Mouse (Mus musculus) embryonic facial prominence, embryonic 15.5 days (tissue): ENCODE results near the gene Zfp385c. TPM values are rescaled to one million over a fixed set of nuclear protein-coding genes. Genes with fewer than 3 reads are reported as not detected.

ENCODE experiments used
- ATAC-seq: fragments of 200-750 bp; cut with Nextera tagmentation; 2 replicates; pipeline ENCODE4 v1.8.0; 2017; ENCODE audit warnings: low read depth, moderate TSS enrichment; ENCODE audit not compliant: insufficient number of reproducible peaks, low FRiP score, low TSS enrichment
- H3K27ac ChIP-seq: fragments of 300-500 bp; sonication (generic); replicated peaks from 2 replicates; pipeline ENCODE4 v1.5.1; 2015; ENCODE audit warnings: mild to moderate bottlenecking, inconsistent platforms
- H3K27me3 ChIP-seq: fragments of 300-500 bp; sonication (generic); 2 replicates; pipeline ENCODE4 v1.6.1; 2015; ENCODE audit warnings: inconsistent platforms
- H3K36me3 ChIP-seq: fragments of 300-500 bp; sonication (generic); 2 replicates; pipeline ENCODE4 v1.6.1; 2015; ENCODE audit warnings: mild to moderate bottlenecking, inconsistent platforms
- H3K4me1 ChIP-seq: fragments of 300-500 bp; sonication (generic); 2 replicates; pipeline ENCODE4 v1.6.1; 2015; ENCODE audit warnings: inconsistent platforms
- H3K4me2 ChIP-seq: fragments of 300-500 bp; sonication (generic); replicated peaks from 2 replicates; pipeline ENCODE4 v1.6.1; 2015; ENCODE audit warnings: mild to moderate bottlenecking, inconsistent platforms
- H3K4me3 ChIP-seq: fragments of 300-500 bp; sonication (generic); replicated peaks from 2 replicates; pipeline ENCODE4 v1.5.1; 2015; ENCODE audit warnings: mild to moderate bottlenecking, inconsistent platforms
- H3K9ac ChIP-seq: fragments of 300-500 bp; sonication (generic); 2 replicates; pipeline ENCODE4 v1.6.1; 2015; ENCODE audit warnings: inconsistent platforms
- H3K9me3 ChIP-seq: fragments of 300-500 bp; sonication (generic); replicated peaks from 2 replicates; pipeline ENCODE4 v1.6.1; 2016; ENCODE audit warnings: inconsistent platforms
- WGBS: fragments of 180-500 bp; shearing (Covaris S2); methylation state at CpG from one replicate; pipeline ENCODE4 v1.1.7; 2015; 5-methylcytosine and 5-hydroxymethylcytosine counted together
- polyA plus RNA-seq: library from polyadenylated mRNA; unstranded; fragments of >200 nt; fragmentation: Nextera tagmentation; extraction: Ambion mirVana; gene quantifications from 2 replicates; pipeline ENCODE4 v1.2.1, GENCODE M21; 2015

Gene Zfp385c
- polyA plus RNA-seq, 1 experiment from 2014 or later = 3.1 TPM

DNA sequence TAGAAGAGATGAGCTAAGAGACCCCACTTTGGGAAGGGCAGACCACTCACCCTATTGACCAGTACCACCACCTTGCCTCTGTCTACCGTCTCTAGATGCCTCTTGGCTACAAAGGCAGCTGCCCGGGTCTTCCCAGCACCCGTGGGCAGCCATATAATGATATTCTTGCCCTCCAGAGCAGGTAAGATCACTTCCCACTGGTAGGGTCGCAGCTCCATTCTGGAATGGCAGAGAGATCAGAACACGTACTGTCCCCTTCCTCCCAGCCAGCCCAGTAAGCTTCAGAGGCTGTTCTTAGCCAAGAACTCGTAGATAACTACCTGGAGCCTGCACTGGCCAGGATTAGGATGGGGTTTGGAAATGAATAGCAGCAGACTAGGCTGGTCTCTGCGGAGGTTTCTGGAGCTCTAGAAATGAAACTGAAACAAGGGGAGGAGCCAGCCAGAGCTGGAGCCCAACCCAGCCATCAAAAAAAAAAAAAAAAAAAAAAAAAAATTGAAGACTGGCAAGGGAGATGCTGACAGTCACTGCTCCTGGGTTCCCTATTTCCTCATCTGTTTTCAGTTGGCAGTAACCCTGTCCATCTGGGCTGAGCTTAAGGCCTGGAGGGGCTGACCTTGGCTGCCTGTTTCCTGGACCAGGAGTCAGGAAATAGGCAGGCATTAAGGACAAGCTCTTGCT, 11.7 kb upstream of the Zfp385c start, which contains the start of gene Dhx58:
Gene Dhx58 (minus strand): TSS at position 421 of the 681 bp plus-strand sequence.
- Histone ChIP-seq H3K9me3 (no peaks in the 10 kb centered on the region), H3K9ac (no peak within 1 kb of the TSS), H3K4me3 (no peak within 1 kb of the TSS), H3K36me3 (peaks cover 48% of the 10 kb centered on the region), H3K27ac (peak within 1 kb of the TSS; percentile 58), H3K27me3 (no peaks in the 10 kb centered on the region), H3K4me1 (peaks cover 29% of the 10 kb centered on the region), H3K4me2 (0 out of 2 replicates have a peak within 1 kb of the TSS, but pooled peaks have one; percentile 21)
- ATAC-seq = no peak
- WGBS = 59% methylated on average over 7 of the region's 7 CpGs

DNA sequence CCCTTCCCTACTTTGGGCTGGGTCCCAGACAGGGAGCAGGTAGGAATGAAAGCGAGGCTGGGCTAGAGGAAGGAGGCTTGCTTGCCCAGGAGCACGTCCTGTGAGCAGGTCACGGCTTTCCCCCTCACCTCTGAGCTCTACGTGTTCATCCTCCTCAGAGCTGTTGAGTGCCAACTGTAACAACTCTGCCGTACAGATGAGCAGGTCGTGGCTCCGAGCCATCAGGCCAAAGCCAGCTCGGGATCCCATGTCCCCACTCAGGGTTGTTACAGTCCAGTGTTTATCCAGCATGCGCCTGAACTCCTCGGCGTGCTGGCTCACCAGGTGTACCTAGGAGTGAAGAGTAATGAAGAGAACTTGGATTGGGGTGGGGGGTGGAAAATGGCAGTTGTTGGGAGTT, 11.1 kb upstream of the Zfp385c start:
- no peak for ATAC-seq
- H3K4me3 ChIP-seq = no peak overlapping the region
- 68% methylated on average over 11 of the region's 11 CpGs for WGBS
- H3K9ac ChIP-seq = no peak overlapping the region
- peaks cover 29% of the 10 kb centered on the region for H3K4me1 ChIP-seq
- H3K27me3 ChIP-seq = no peaks in the 10 kb centered on the region
- H3K9me3 ChIP-seq = no peaks in the 10 kb centered on the region
- H3K27ac ChIP-seq = no peak overlapping the region
- H3K4me2 ChIP-seq = no peak overlapping the region
- peaks cover 41% of the 10 kb centered on the region for H3K36me3 ChIP-seq

GRCm38 (mm10) chr11:100702906-100703305, 10.7 kb upstream of the Zfp385c start:
- peak overlapping the region; percentile 44 for H3K4me2 ChIP-seq
- no peak overlapping the region for H3K9ac ChIP-seq
- H3K4me3 ChIP-seq = peak overlapping the region; percentile 18; the same call in 1 of the 2 replicates
- H3K36me3 ChIP-seq = peaks cover 37% of the 10 kb centered on the region
- no peaks in the 10 kb centered on the region for H3K27me3 ChIP-seq
- 51% methylated on average over 7 of the region's 7 CpGs for WGBS
- H3K4me1 ChIP-seq = peaks cover 29% of the 10 kb centered on the region
- H3K27ac ChIP-seq = no peak overlapping the region
- H3K9me3 ChIP-seq = no peaks in the 10 kb centered on the region
- 0 out of 2 replicates have a peak, but pooled peaks have one; percentile 9 for ATAC-seq

GRCm38 (mm10) chr11:100702081-100702851, 10.0 kb upstream of the Zfp385c start:
- H3K27me3 ChIP-seq = no peaks in the 10 kb centered on the region
- H3K4me1 ChIP-seq = peaks cover 29% of the 10 kb centered on the region
- no peak overlapping the region for H3K9ac ChIP-seq
- H3K4me3 ChIP-seq = peak overlapping the region; percentile 18; the same call in 1 of the 2 replicates
- no peak overlapping the region for H3K27ac ChIP-seq
- ATAC-seq = no peak
- peaks cover 30% of the 10 kb centered on the region for H3K36me3 ChIP-seq
- no peaks in the 10 kb centered on the region for H3K9me3 ChIP-seq
- H3K4me2 ChIP-seq = peak overlapping the region; percentile 44
- 32% methylated on average over 19 of the region's 19 CpGs for WGBS

- ATAC-seq = no peak
- H3K27me3 ChIP-seq = no peaks in the 10 kb centered on the region
- H3K9me3 ChIP-seq = no peaks in the 10 kb centered on the region
- H3K9ac ChIP-seq = peak overlapping the region; percentile 0; the same call in 1 of the 2 replicates
- peak overlapping the region; percentile 48 for H3K4me2 ChIP-seq
- H3K4me1 ChIP-seq = peaks cover 29% of the 10 kb centered on the region
- 6% methylated on average over 14 of the region's 14 CpGs for WGBS
- no peak overlapping the region for H3K27ac ChIP-seq
- peaks cover 21% of the 10 kb centered on the region for H3K36me3 ChIP-seq
- peak overlapping the region; percentile 32 for H3K4me3 ChIP-seq
These were observed 9.0 kb upstream of the Zfp385c start for GRCm38 (mm10) chr11:100701301-100701700.

DNA sequence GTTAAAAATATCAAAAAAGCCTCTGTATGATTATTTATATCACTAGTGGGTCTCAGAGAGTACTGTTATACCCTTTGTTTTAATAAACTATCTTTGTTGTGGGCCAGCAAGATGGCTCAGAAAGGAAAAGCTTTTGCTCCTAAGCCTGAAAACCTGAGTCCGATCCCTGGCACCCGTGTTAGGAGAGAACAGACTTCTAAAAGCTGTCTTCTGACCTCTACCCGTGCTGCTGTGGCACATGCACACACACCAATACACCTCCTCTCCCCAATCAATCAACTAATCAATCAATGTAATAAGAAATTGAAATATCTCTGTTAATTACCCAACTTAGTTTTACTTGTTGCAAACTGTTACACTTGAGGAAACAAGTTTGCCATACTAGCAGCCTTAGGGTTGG, 8.5 kb upstream of the Zfp385c start:
- Histone ChIP-seq H3K4me3 (peak overlapping the region; percentile 32; the same call in 1 of the 2 replicates), H3K4me2 (no peak overlapping the region)

GRCm38 (mm10) chr11:100697921-100698320, 5.7 kb upstream of the Zfp385c start:
- no peak overlapping the region for H3K4me2 ChIP-seq
- no peak overlapping the region for H3K4me3 ChIP-seq
- H3K9ac ChIP-seq = no peak overlapping the region
- H3K27ac ChIP-seq = no peak overlapping the region
- no peaks in the 10 kb centered on the region for H3K9me3 ChIP-seq
- H3K36me3 ChIP-seq = no peaks in the 10 kb centered on the region
- 0 out of 2 replicates have a peak, but pooled peaks cover 1% of the 10 kb centered on the region for H3K27me3 ChIP-seq
- ATAC-seq = no peak
- peaks cover 18% of the 10 kb centered on the region for H3K4me1 ChIP-seq
- WGBS = 73% methylated on average over 7 of the region's 7 CpGs

More for the DNA sequence above, 8.5 kb upstream of the Zfp385c start:
- H3K36me3 ChIP-seq = peaks cover 15% of the 10 kb centered on the region
- H3K4me1 ChIP-seq = peaks cover 29% of the 10 kb centered on the region
- no peak overlapping the region for H3K9ac ChIP-seq
- WGBS = 71% methylated on average over 3 of the region's 3 CpGs
- no peaks in the 10 kb centered on the region for H3K9me3 ChIP-seq
- ATAC-seq = no peak
- no peak overlapping the region for H3K27ac ChIP-seq
- no peaks in the 10 kb centered on the region for H3K27me3 ChIP-seq

- H3K4me2 ChIP-seq = no peak overlapping the region
- no peaks in the 10 kb centered on the region for H3K9me3 ChIP-seq
- peaks cover 15% of the 10 kb centered on the region for H3K4me1 ChIP-seq
- H3K9ac ChIP-seq = no peak overlapping the region
- 27% methylated on average over 5 of the region's 5 CpGs for WGBS
- H3K27me3 ChIP-seq = peaks cover 11% of the 10 kb centered on the region
- ATAC-seq = no peak
- no peak overlapping the region for H3K4me3 ChIP-seq
- H3K36me3 ChIP-seq = no peaks in the 10 kb centered on the region
- no peak overlapping the region for H3K27ac ChIP-seq
These were observed 2.7 kb upstream of the Zfp385c start for GRCm38 (mm10) chr11:100694926-100695325.

DNA sequence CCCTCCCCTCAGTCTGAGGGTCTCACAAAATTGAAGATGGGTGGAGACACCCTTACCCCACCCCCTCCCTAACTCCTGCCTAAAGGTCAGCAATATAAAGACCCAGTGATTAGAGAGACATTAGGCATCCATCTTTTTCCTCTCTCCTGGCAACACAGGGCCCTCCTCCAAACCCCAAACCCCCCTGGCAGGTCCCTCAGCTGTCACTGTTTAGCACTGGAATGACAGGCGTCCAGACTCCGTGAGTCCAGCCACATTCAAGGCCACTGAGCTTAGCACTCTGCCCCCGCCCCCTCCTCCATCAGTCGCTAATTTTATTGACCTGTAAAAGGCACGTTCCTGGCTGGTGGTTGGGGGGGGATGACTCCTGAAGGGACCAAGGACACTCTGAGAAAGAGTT, 899 bp upstream of the Zfp385c start:
- Histone ChIP-seq H3K4me3 (no peak overlapping the region), H3K4me2 (no peak overlapping the region), H3K4me1 (peaks cover 15% of the 10 kb centered on the region), H3K36me3 (no peaks in the 10 kb centered on the region), H3K27ac (no peak overlapping the region), H3K9me3 (no peaks in the 10 kb centered on the region), H3K9ac (no peak overlapping the region), H3K27me3 (peaks cover 11% of the 10 kb centered on the region)
- ATAC-seq = no peak
- 32% methylated on average over 5 of the region's 5 CpGs for WGBS

DNA sequence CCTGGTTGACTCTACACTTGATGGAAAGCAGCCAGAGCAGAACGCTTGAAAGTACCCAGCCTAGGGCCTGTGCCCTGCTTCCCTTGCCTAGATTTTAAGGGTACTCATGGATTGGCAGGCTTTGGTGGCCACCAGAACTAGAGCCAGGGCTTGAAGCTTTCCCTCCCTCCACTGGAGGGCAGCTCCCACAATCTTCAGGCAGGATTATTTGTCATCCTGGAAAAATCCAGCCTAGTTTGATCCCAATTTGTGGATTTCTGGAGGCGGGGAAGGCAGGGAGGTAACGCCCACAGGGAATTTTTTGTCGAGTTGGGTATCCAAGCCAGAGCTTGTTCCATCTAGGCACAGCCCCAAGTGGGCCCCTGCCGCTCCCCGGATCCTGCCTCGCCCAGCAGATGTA, 1.9 kb downstream of the Zfp385c start:
- H3K9me3 ChIP-seq = no peaks in the 10 kb centered on the region
- 53% methylated on average over 7 of the region's 7 CpGs for WGBS
- H3K27me3 ChIP-seq = peaks cover 11% of the 10 kb centered on the region
- H3K4me2 ChIP-seq = no peak overlapping the region
- H3K4me1 ChIP-seq = peaks cover 15% of the 10 kb centered on the region
- no peak overlapping the region for H3K9ac ChIP-seq
- H3K27ac ChIP-seq = no peak overlapping the region
- no peak overlapping the region for H3K4me3 ChIP-seq
- no peak for ATAC-seq
- H3K36me3 ChIP-seq = no peaks in the 10 kb centered on the region

GRCm38 (mm10) chr11:100688443-100688842, 3.8 kb downstream of the Zfp385c start:
- no peaks in the 10 kb centered on the region for H3K9me3 ChIP-seq
- H3K4me2 ChIP-seq = no peak overlapping the region
- H3K27ac ChIP-seq = no peak overlapping the region
- H3K4me3 ChIP-seq = no peak overlapping the region
- no peak for ATAC-seq
- peaks cover 15% of the 10 kb centered on the region for H3K4me1 ChIP-seq
- H3K27me3 ChIP-seq = peaks cover 11% of the 10 kb centered on the region
- WGBS = 63% methylated on average over 4 of the region's 4 CpGs
- H3K9ac ChIP-seq = no peak overlapping the region
- no peaks in the 10 kb centered on the region for H3K36me3 ChIP-seq
